Mouse (Mus musculus) heart, embryonic 16.5 days (tissue): ENCODE measurements around the gene Agfg1. TPM values are rescaled to one million over a fixed set of nuclear protein-coding genes. Genes with fewer than 3 reads are reported as not detected.
"Not testable (repeated sequence)": the region's sequence is repeated elsewhere in the genome, so short reads cannot be mapped to it uniquely, and the experiment has no call there.

Source experiments
- ATAC-seq: fragments of 200-750 bp; cut with Nextera tagmentation; replicated peaks from 2 replicates; pipeline ENCODE4 v1.8.0; 2017; ENCODE audit warnings: moderate number of reproducible peaks; ENCODE audit not compliant: insufficient read depth, low FRiP score; ENCODE audit errors: extremely low read depth
- H3K27ac ChIP-seq: fragments of 300-500 bp; sonication (generic); 2 replicates; pipeline ENCODE4 v1.5.1; 2014; ENCODE audit warnings: mild to moderate bottlenecking, low read length, control low read depth, moderate library complexity
- H3K27me3 ChIP-seq: fragments of 300-500 bp; sonication (generic); 2 replicates; pipeline ENCODE4 v1.6.1; 2014; ENCODE audit warnings: low read length, mixed read lengths; ENCODE audit not compliant: control insufficient read depth, insufficient read depth
- H3K36me3 ChIP-seq: fragments of 300-500 bp; sonication (generic); 2 replicates; pipeline ENCODE4 v1.6.1; 2014; ENCODE audit not compliant: control insufficient read depth, insufficient read depth
- H3K4me1 ChIP-seq: fragments of 300-500 bp; sonication (generic); 2 replicates; pipeline ENCODE4 v1.6.1; 2014; ENCODE audit warnings: low read length, mixed read lengths; ENCODE audit not compliant: control insufficient read depth, insufficient read depth
- H3K4me2 ChIP-seq: fragments of 300-500 bp; sonication (generic); 2 replicates; pipeline ENCODE4 v1.6.1; 2014; ENCODE audit warnings: low read depth, mild to moderate bottlenecking, control low read depth, low read length
- H3K4me3 ChIP-seq: fragments of 300-500 bp; sonication (generic); 2 replicates; pipeline ENCODE4 v1.5.1; 2014; ENCODE audit warnings: mild to moderate bottlenecking, control low read depth, low read length
- H3K9ac ChIP-seq: fragments of 300-500 bp; sonication (generic); 2 replicates; pipeline ENCODE4 v1.6.1; 2014; ENCODE audit warnings: low read length, control low read depth
- H3K9me3 ChIP-seq: fragments of 300-500 bp; sonication (generic); replicated peaks from 2 replicates; pipeline ENCODE4 v1.6.1; 2016; ENCODE audit warnings: low read length; ENCODE audit not compliant: control insufficient read depth
- WGBS: fragments of 180-500 bp; shearing (Covaris S2); extraction: QIAGEN DNeasy Blood & Tissue Kit; methylation state at CpG from one replicate; pipeline ENCODE4 v1.1.7; 2014; 5-methylcytosine and 5-hydroxymethylcytosine counted together
- polyA plus RNA-seq: library from polyadenylated mRNA; unstranded; fragments of >200 nt; fragmentation: Nextera tagmentation; extraction: Ambion mirVana; gene quantifications from 2 replicates; pipeline ENCODE4 v1.2.1, GENCODE M21; 2015

The Agfg1 gene
- polyA plus RNA-seq, 1 experiment from 2014 or later = 30.4 TPM

GRCm38 (mm10) chr1:82913025-82913424, 73.7 kb downstream of the Agfg1 start, which contains the start of gene A030005L19Rik:
A030005L19Rik (plus strand) TSS chr1:82913325.
- WGBS = 83% methylated on average over 3 of the region's 3 CpGs
- H3K4me3 ChIP-seq = no peak within 1 kb of the TSS
- ATAC-seq = no peak

GRCm38 (mm10) chr1:82913434-82913833, 74.2 kb downstream of the Agfg1 start:
- not testable (repeated sequence) for H3K27ac ChIP-seq, H3K27me3 ChIP-seq, H3K4me3 ChIP-seq, H3K9ac ChIP-seq, H3K4me1 ChIP-seq, ATAC-seq, H3K9me3 ChIP-seq, H3K4me2 ChIP-seq, H3K36me3 ChIP-seq
- 86% methylated on average over 4 of the region's 5 CpGs for WGBS

More at GRCm38 (mm10) chr1:82913025-82913424, 73.7 kb downstream of the Agfg1 start, which contains the start of gene A030005L19Rik:
- no peak within 1 kb of the TSS for H3K4me2 ChIP-seq
- H3K9ac ChIP-seq = no peak within 1 kb of the TSS
- H3K36me3 ChIP-seq = no peaks in the 10 kb centered on the region
- no peaks in the 10 kb centered on the region for H3K9me3 ChIP-seq
- no peaks in the 10 kb centered on the region for H3K4me1 ChIP-seq
- no peak within 1 kb of the TSS for H3K27ac ChIP-seq
- H3K27me3 ChIP-seq = no peaks in the 10 kb centered on the region

GRCm38 (mm10) chr1:82924650-82925049, 85.4 kb downstream of the Agfg1 start, which contains the start of gene A030014E15Rik:
A030014E15Rik (plus strand) TSS chr1:82924917.
- 82% methylated on average over 6 of the region's 6 CpGs for WGBS
- no peaks in the 10 kb centered on the region for H3K36me3 ChIP-seq
- H3K4me2 ChIP-seq = no peak within 1 kb of the TSS
- no peak within 1 kb of the TSS for H3K4me3 ChIP-seq
- H3K4me1 ChIP-seq = no peaks in the 10 kb centered on the region
- no peak within 1 kb of the TSS for H3K27ac ChIP-seq
- no peak for ATAC-seq
- H3K9me3 ChIP-seq = no peaks in the 10 kb centered on the region
- H3K27me3 ChIP-seq = no peaks in the 10 kb centered on the region
- no peak within 1 kb of the TSS for H3K9ac ChIP-seq

- H3K4me1 ChIP-seq, H3K4me3 ChIP-seq, H3K4me2 ChIP-seq, H3K27me3 ChIP-seq, H3K9me3 ChIP-seq, H3K27ac ChIP-seq, H3K36me3 ChIP-seq, H3K9ac ChIP-seq, ATAC-seq: not testable (repeated sequence)
- 91% methylated on average over 3 of the region's 3 CpGs for WGBS
Measured at GRCm38 (mm10) chr1:82930558-82930957, 91.3 kb downstream of the Agfg1 start.

GRCm38 (mm10) chr1:82931326-82931725, 92.0 kb downstream of the Agfg1 start, which contains the start of gene Gm6217:
Gm6217 (minus strand) TSS chr1:82931399.
- H3K36me3 ChIP-seq, H3K4me2 ChIP-seq, H3K27ac ChIP-seq, H3K9me3 ChIP-seq, H3K9ac ChIP-seq, H3K4me3 ChIP-seq, H3K4me1 ChIP-seq, ATAC-seq, H3K27me3 ChIP-seq: not testable (repeated sequence)
- WGBS = no CpG with 5 or more reads among the region's 6 CpGs

GRCm38 (mm10) chr1:82938666-82939065, 99.4 kb downstream of the Agfg1 start:
- Histone ChIP-seq H3K4me3 (no peak overlapping the region), H3K9me3 (peaks cover 11% of the 10 kb centered on the region), H3K9ac (no peak overlapping the region), H3K27ac (no peak overlapping the region), H3K4me2 (no peak overlapping the region), H3K36me3 (no peaks in the 10 kb centered on the region), H3K27me3 (no peaks in the 10 kb centered on the region), H3K4me1 (no peaks in the 10 kb centered on the region)
- WGBS = 90% methylated on average over 5 of the region's 5 CpGs
- ATAC-seq = no peak

GRCm38 (mm10) chr1:82942505-82942904, 103.2 kb downstream of the Agfg1 start:
- ATAC-seq, H3K9ac ChIP-seq, H3K4me3 ChIP-seq, H3K4me1 ChIP-seq, H3K36me3 ChIP-seq, H3K27me3 ChIP-seq, H3K27ac ChIP-seq, H3K4me2 ChIP-seq: not testable (repeated sequence)
- H3K9me3 ChIP-seq = peaks cover 11% of the 10 kb centered on the region; the same call in 1 of the 2 replicates
- 80% methylated on average over 1 of the region's 2 CpGs for WGBS

GRCm38 (mm10) chr1:82943295-82943694, 104.0 kb downstream of the Agfg1 start, which contains the start of gene A030003K21Rik:
A030003K21Rik (minus strand) TSS chr1:82943388.
- not testable (repeated sequence) for H3K27me3 ChIP-seq, H3K4me2 ChIP-seq, H3K9ac ChIP-seq, H3K36me3 ChIP-seq, H3K27ac ChIP-seq, H3K4me1 ChIP-seq, ATAC-seq, H3K4me3 ChIP-seq
- no CpG with 5 or more reads among the region's 6 CpGs for WGBS
- peaks cover 11% of the 10 kb centered on the region; the same call in 1 of the 2 replicates for H3K9me3 ChIP-seq

GRCm38 (mm10) chr1:82946029-82946428, 106.7 kb downstream of the Agfg1 start:
- not testable (repeated sequence) for H3K4me1 ChIP-seq, H3K36me3 ChIP-seq, ATAC-seq, H3K9me3 ChIP-seq, H3K9ac ChIP-seq, H3K4me2 ChIP-seq, H3K27ac ChIP-seq, H3K4me3 ChIP-seq, H3K27me3 ChIP-seq
- 100% methylated on average over 2 of the region's 2 CpGs for WGBS
